Mouse (Mus musculus): ENCODE measurements around the gene Peli3.

GRCm38 (mm10) chr19:4989013-4989412 is 46.1 kb upstream of the Peli3 start:
- no peak for TF ChIP-seq CTCF (conservative IDR thresholded peaks at IDR 0.05; ENCODE audit: low read length)
- TF ChIP-seq POU5F1 (IDR thresholded peaks at IDR 0.05; ENCODE audit: borderline replicate concordance, low read length) = no peak
- TF ChIP-seq NANOG (IDR thresholded peaks at IDR 0.05; ENCODE audit: borderline replicate concordance, low read length) = no peak
